Mouse (Mus musculus) G1E-ER4 (cell line): ENCODE measurements around the gene Use1. TPM values are rescaled to one million over a fixed set of nuclear protein-coding genes. Genes with fewer than 3 reads are reported as not detected.

Experiments
- GATA1 ChIP-seq: IDR thresholded peaks from one replicate; pipeline ENCODE4 v1.8.0; 2012; ENCODE audit warnings: low read length, inconsistent platforms
- polyA plus RNA-seq: library from polyadenylated mRNA; stranded (reverse); fragments of >175 nt; gene quantifications from 2 replicates; pipeline ENCODE4 v1.2.3, GENCODE M21; 2012

Gene Use1
- 183 and 196 TPM in 2 replicates for polyA plus RNA-seq

GRCm38 (mm10) chr8:71366771-71367528, at the start of gene Use1:
Use1 (plus strand) TSS chr8:71366848.
- no peak for TF ChIP-seq GATA1

DNA sequence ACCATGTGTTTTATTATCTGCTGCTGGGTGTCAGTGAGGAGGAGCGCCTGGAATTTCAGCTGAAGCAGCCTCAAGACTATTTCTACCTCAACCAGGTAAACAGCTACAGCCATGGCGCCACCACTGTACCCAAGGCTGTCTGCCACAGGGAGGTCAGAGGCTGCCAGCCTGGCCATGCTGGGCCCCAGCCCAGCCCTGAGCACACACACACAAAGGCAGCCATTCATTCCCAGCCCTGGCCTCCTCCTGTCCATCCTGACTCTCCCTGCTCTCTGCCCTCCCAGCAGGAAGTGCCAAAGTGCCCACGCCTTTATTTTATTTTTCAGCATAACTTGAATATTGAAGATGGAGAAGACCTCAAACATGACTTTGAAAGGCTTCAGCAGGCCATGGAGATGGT, 43.7 kb upstream of the Use1 start:
- TF ChIP-seq GATA1: no peak

- no peak for TF ChIP-seq GATA1
These were observed 41.8 kb upstream of the Use1 start for GRCm38 (mm10) chr8:71324848-71325247.

DNA sequence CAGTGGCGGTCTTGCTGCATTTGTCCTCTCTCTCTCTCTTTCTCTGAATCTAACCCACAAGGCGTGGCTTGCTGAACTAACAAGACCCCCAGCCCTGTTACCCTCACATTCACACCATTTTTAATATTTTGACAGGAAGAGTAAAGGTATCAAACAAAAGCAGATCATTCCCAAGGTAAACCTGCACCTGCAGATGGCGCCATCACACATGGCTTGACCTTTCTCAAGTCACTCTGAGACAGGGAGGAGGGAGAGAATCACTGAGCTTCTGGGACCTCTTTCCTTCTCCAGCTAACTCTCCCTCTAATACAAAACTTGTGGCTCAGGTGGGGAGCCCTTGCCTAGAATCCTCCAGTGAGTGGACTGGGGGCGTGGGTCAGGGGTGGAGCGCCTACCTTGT, 26.0 kb upstream of the Use1 start:
- TF ChIP-seq GATA1: no peak

DNA sequence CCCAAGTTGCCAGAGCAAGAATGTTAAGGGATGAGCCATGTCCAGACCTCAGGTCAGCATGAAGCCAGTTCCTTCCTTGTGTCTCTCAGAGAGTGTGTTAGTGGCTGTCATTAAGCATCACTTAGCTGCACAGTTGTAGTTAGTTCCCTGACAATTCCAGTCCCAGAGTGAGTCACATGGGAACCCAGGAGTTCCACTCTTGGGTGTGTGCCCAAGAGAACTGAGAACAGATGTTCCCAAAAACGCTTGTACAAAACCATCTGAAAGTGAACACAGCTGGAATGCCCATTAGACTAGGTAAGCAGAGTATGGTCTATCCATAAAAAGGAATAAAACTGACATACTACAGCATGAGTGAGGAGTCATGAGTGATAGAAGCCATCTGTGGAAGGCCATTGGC, 20.1 kb upstream of the Use1 start:
- no peak for TF ChIP-seq GATA1

DNA sequence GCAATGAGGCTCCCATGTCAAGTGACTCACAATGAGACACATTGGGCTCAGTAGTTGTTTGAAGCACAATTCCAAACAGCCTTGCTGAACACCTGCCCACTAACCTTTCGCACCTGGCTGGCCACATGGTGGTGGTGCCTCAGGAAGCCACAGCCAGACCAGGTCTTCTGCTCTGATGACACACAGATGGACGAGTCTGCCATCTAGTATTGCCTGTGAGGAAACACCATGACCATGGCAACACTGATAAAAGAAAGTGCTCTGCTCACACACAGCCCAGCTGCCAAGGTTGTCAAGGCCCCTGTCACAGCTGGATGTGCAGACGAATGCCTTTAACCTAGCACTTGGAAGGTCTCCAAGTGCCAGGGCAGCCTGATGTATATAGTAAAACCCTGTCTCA, 15.5 kb upstream of the Use1 start:
- no peak for TF ChIP-seq GATA1

GRCm38 (mm10) chr8:71351520-71351919, 15.1 kb upstream of the Use1 start:
- TF ChIP-seq GATA1: no peak

DNA sequence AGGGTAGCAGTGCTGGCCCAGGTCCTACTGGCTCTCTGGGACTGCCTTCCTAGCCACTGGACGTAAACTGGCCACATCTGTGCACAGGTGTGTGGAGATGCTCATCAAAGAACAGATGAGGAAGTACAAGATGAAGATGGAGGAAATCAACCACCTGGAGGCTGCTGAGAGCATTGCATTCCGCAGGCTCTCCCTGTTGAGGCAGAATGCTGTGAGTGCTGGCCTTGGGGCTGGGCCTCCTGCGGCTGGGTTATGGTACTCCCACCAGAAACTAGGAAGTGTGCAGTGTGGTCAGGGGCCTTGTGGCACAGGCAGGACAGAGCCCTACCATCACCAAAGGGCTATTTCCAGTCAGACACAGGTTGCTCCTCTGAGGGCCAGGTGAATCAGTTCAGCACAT, 8.6 kb upstream of the Use1 start:
- no peak for TF ChIP-seq GATA1

GRCm38 (mm10) chr8:71367529-71368176, 1.0 kb downstream of the Use1 start:
- TF ChIP-seq GATA1: no peak

- TF ChIP-seq GATA1: no peak
These were observed 1.7 kb downstream of the Use1 start for GRCm38 (mm10) chr8:71368366-71368765.

GRCm38 (mm10) chr8:71369040-71369718, 2.5 kb downstream of the Use1 start:
- TF ChIP-seq GATA1: no peak

DNA sequence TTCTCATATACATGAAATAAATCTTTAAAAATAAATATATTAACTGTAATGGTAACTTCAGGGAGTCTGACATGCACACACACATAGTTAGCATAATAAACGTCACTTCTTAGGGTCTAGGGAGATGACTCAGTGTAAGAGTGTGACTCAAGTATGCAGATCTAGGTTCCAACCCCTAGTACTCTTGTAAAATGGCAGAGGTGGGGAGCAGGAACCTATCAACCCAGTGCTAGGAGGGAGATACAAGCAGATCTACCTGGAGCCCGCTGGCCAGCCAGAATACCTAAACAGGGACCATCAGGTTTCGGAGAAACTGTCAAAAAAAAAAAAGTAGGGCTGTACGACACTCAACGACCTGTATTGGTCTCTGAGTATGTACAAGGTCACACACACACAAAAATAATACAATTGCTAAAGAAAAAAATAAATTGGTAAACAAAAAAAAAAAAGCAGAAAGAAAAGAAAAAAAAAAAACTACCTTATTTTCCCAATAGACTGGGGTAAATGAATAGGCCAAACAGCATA, 4.1 kb downstream of the Use1 start:
- TF ChIP-seq GATA1: no peak

- no peak for TF ChIP-seq GATA1
These were observed 4.7 kb downstream of the Use1 start, which contains the start of gene Ocel1 for GRCm38 (mm10) chr8:71371236-71371848. Ocel1 (plus strand) TSS chr8:71371298.

DNA sequence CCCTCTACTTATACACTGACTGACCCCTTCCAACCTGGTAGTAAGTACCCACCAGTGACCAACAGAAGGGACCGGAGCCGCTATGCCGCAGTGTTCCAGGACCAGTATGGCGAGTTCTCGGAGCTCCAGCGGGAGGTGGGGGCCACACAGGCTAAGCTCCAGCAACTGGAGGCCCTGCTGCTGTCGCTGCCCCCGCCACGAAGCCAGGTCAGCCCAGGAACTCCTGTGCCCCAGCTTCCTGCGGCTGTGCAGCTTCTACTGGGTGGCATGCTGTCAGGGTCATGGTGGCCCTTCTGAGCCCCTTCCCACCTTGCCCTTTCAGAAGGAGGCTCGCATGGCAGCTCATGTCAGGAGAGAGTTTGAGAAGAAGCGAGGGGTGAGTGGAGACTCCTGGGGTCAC, 5.8 kb downstream of the Use1 start:
- TF ChIP-seq GATA1: no peak

GRCm38 (mm10) chr8:71373000-71373399, 6.4 kb downstream of the Use1 start:
- no peak for TF ChIP-seq GATA1
